Mouse (Mus musculus) erythroblast, adult 5-6 weeks (primary cell): ENCODE measurements around the gene Ralbp1. TPM values are rescaled to one million over a fixed set of nuclear protein-coding genes. Genes with fewer than 3 reads are reported as not detected.

Experiments
- ATAC-seq: replicated peaks from 2 replicates; pipeline ENCODE4 v1.8.0; 2016; ENCODE audit warnings: moderate number of reproducible peaks, mild to moderate bottlenecking, moderate TSS enrichment, inconsistent platforms; ENCODE audit not compliant: poor library complexity, low FRiP score, severe bottlenecking
- total RNA-seq, 2 experiments: library from RNA; stranded (forward) in 1 of 2; stranded (reverse) in 1 of 2; fragments of 150-400 nt in 1 of 2; fragments of 200-764, 138-1000 nt in 1 of 2; gene quantifications; 2 replicates each; pipeline versions ENCODE4 v1.2.3 to v1.2.4; 2015 to 2017; ENCODE audit warnings: low replicate concordance in 2 of 2

Ralbp1 gene
- total RNA-seq, 2 experiments from 2014 or later: 24.0 to 83.8 TPM

- no peak for ATAC-seq
Measured at GRCm38 (mm10) chr17:65857617-65858016, 28.0 kb downstream of the Ralbp1 start.

DNA sequence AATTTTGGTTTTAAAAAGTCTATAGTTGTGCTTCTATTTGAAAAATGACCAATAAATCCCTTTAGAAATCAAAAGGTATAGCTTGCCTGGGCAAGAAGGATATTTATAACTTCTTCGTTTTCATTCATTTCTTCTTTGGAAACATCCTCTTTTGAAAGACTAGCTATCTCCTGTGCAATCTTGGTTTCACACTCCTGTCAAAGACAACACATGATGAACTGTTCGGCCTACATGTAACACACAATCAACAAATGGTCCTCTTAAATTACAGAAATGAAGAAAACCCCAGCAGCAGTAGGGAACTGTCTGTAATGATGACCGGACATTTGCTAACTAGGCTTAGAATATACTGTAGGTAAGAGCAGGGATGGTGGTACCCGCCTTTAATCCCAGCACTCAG lies 31.6 kb downstream of the Ralbp1 start:
- ATAC-seq: no peak

DNA sequence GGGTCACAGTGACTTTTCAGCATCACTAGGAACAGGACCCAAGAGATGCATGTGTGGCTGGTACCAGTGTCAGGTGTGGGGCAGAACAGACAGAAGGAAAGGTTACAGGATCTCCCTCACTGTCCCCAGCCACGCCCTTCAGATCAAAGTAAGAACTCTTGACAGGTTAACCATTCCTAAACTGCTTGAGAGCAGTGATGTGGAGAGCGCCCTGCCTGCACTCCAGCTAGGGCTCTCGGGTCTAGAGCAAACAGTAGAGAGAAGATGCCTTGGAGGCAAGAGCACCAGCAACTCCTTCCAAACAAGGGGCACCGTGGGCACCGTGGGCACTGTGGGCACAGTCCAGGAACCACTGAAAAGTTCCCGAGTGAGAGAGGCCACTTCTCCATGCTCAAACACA lies 32.3 kb downstream of the Ralbp1 start:
- no peak for ATAC-seq

GRCm38 (mm10) chr17:65851749-65852148 lies 33.8 kb downstream of the Ralbp1 start:
- ATAC-seq: no peak

GRCm38 (mm10) chr17:65850487-65850886 lies 35.1 kb downstream of the Ralbp1 start:
- no peak for ATAC-seq

- ATAC-seq: no peak
Measured at GRCm38 (mm10) chr17:65847694-65848449, 37.7 kb downstream of the Ralbp1 start.

DNA sequence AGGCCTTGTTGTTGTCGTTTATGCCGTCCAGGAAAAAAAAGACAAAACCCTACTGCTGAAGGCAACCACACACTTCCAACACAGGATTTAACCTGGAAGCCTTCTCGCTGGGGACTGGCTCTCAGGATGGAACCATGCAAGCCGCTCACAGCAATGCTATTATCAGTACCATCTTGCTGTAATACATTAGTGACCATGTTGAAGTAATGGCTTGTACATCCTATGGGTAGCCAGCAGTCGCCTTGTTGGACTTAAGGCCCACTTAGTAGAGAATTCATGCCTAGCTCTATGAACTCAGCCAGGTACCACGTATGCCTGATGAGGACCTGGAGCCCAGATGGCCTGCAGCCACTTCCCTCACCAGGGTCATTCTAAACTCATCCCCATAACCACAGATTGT lies 40.2 kb downstream of the Ralbp1 start:
- ATAC-seq: no peak

GRCm38 (mm10) chr17:65842669-65843381 lies 42.8 kb downstream of the Ralbp1 start:
- no peak for ATAC-seq

DNA sequence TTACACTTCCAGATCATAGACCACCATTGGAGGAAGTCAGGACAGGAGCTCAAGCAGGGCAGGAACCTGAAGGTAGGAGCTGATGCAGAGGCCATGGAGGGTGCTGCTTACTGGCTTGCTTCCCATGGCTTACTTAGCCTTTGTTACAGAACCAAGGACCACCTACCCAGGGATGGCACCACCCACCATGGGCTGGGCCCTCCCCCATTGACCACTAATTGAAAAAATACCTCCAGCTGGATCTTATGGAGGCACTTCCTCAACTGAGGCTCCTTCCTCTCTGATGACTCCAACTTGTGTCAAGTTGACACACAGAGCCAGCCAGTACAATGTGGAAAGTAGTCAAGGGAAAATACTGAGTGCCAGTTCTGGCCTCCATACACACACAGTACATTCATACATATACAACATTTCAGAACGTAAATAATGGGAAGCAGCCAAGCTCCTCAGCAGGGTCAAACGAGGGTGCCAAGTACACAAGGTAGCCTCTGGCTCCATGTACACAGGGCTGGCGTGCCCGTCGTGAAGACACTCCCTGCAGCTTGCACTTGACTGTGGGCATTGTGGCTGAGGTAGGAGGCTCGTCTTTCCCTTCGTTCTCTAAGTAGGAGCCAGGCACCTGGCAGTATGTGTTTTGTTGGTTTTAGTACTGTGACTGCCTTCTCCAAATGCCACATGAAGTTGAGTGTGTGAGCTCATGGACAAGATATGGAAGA lies 45.9 kb downstream of the Ralbp1 start:
- ATAC-seq: no peak

GRCm38 (mm10) chr17:65836746-65837145 lies 48.9 kb downstream of the Ralbp1 start:
- ATAC-seq: no peak

- ATAC-seq: no peak
Measured at GRCm38 (mm10) chr17:65833891-65834290, 51.7 kb downstream of the Ralbp1 start.

GRCm38 (mm10) chr17:65830216-65830863 lies 55.3 kb downstream of the Ralbp1 start:
- no peak for ATAC-seq

- no peak for ATAC-seq
Measured at GRCm38 (mm10) chr17:65828951-65829350, 56.6 kb downstream of the Ralbp1 start.

GRCm38 (mm10) chr17:65827904-65828303 lies 57.7 kb downstream of the Ralbp1 start:
- no peak for ATAC-seq

DNA sequence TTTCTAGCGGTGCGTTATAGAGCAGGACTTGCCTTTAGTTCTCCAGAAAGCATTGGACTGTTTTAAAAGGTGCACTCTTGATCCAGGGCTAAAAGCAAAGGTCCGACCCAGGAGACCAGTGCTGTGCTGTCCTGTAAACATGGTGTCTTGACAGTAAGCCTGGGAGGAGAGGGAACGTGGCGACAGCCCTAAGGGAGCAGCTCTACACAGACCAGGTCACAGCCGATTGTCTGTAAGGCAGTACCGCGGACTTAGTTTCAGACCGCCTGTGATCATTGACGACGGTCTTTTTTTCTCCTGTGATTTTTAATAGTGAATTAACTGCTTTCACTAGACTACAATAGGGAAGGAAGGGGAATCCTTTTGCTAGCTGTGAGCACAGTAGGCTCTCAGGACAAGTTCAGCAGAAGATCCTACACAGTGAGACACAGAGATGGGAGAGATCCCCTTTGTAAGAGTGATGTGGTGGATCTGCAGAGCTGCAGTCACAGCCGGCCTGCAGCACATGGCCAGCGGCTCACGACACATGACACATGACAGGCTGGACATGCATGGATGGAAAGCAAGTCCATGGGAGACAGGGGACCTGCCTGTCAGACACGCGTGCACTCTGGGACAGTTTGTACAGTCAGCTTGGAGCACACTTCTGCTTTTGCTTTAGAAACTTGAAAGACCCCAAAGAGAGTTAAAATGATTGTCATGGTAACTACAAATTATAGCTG lies 58.3 kb downstream of the Ralbp1 start:
- no peak for ATAC-seq

GRCm38 (mm10) chr17:65826257-65826656 lies 59.3 kb downstream of the Ralbp1 start:
- ATAC-seq: 0 out of 2 replicates have a peak, but pooled peaks have one; percentile 48

DNA sequence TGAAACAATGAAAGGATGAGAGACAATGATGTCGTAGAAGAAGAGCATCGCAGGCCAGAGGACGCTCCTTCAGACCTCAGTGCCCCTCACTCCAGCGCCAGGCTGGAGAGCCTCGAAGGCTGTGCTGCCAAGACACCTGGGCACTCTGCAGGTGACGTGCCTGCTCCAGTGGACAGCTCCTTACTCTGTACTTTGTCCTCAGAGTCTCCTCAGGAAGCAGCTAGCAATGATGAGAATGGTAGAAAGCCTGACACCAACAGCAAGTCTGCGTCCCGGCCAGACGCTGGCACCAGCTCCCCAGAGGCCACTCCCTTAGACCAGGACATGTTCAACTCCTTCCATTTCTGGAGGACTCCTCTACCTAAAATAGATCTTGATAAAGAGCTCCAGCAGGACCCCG lies 61.4 kb downstream of the Ralbp1 start:
- ATAC-seq: no peak

DNA sequence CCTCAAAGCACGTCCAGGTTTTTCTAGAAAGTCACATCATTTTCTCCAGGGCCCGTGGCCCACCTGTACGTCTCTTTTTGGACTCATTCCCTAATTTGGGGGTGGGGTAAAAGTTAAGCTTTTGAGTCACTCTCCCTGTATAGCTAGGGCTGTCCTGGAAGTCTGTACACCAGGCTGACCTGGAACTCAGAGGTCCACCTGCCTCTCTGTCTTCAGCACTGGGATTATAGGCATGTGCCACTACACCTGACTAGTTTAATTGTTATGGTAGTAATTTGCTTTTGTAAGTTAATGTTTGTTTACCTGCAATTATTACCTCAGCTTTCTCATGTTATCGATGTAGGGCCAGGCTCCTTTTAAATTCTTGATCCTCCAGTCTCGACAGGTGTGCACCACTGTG lies 63.2 kb downstream of the Ralbp1 start:
- no peak for ATAC-seq

- no peak for ATAC-seq
Measured at GRCm38 (mm10) chr17:65820197-65820596, 65.4 kb downstream of the Ralbp1 start.

- ATAC-seq: no peak
Measured at GRCm38 (mm10) chr17:65813763-65814162, 71.8 kb downstream of the Ralbp1 start.
